Mouse (Mus musculus): ENCODE measurements at regions not wholly inside any gene's neighbourhood (a gene's known extent, or its start where the extent isn't known, plus 50 kb on each side); places are given as distances from the start of the nearest gene placed in this dataset.

DNA sequence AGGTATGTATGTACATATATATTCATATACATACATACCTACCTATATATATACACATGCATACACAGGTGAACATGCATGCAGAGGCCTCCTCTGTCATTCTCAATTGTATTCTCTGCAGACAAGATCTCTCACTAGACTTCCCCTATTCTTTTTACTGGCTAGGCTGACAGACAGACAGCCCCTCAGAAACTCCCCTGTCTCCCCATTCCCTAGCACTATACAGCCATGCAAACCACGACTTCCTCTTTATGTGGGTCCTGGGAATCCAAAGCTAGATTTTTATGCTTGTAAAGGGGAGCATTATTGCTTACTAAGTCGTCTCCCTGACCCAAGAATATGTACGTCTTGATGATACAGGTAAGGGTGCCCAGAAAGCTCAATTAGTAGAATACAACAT, 86.9 kb downstream of the Fam124b start:
- no peak overlapping the region for H3K4me2 ChIP-seq (ENCODE audit: low read depth, low read length)
- no peaks in the 10 kb centered on the region for H3K36me3 ChIP-seq (ENCODE audit: control insufficient read depth, insufficient read depth)
- H3K9ac ChIP-seq (ENCODE audit: low read length) = no peak overlapping the region
- no peaks in the 10 kb centered on the region for H3K27me3 ChIP-seq (ENCODE audit: control insufficient read depth, insufficient read depth, low read length)
- no peak overlapping the region for H3K4me3 ChIP-seq (ENCODE audit: low read length)
- no peaks in the 10 kb centered on the region for H3K9me3 ChIP-seq (replicated peaks; ENCODE audit: control insufficient read depth, low read length)
- 59% methylated on average over 3 of the region's 3 CpGs for WGBS
- H3K4me1 ChIP-seq (ENCODE audit: control insufficient read depth, insufficient read depth, low read length) = no peaks in the 10 kb centered on the region
- no peak overlapping the region for H3K27ac ChIP-seq (ENCODE audit: low read length)
- no peak for ATAC-seq (replicated peaks; ENCODE audit: extremely low read depth, insufficient read depth, low FRiP score)

DNA sequence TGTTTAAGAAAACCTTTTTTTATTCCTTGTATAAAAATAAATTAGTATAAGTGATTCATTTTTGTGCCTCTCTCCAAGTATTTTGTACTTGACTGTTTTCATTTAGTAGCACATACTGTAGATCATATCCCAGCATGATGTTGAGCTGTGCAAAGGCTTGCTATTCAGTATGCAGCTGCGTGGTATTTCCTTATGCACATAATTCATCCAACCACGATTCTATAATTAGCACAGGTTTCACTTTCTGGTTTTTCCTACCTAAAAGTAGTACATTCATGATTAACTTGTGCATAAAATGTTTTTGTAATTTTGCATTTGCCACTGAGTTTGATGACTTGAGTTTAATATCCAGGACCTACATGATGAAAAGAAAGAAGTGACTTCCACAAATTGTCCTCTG, 94.3 kb downstream of the Fam124b start:
- Histone ChIP-seq H3K4me3 (ENCODE audit: low read length) (no peak overlapping the region), H3K9ac (ENCODE audit: low read length) (no peak overlapping the region), H3K27ac (ENCODE audit: low read length) (no peak overlapping the region), H3K4me2 (ENCODE audit: low read depth, low read length) (no peak overlapping the region), H3K4me1 (ENCODE audit: control insufficient read depth, insufficient read depth, low read length) (no peaks in the 10 kb centered on the region), H3K9me3 (replicated peaks; ENCODE audit: control insufficient read depth, low read length) (no peaks in the 10 kb centered on the region), H3K27me3 (ENCODE audit: control insufficient read depth, insufficient read depth, low read length) (no peaks in the 10 kb centered on the region), H3K36me3 (ENCODE audit: control insufficient read depth, insufficient read depth) (no peaks in the 10 kb centered on the region)
- ATAC-seq (replicated peaks; ENCODE audit: extremely low read depth, insufficient read depth, low FRiP score) = no peak
- WGBS = 77% methylated on average over 2 of the region's 2 CpGs

DNA sequence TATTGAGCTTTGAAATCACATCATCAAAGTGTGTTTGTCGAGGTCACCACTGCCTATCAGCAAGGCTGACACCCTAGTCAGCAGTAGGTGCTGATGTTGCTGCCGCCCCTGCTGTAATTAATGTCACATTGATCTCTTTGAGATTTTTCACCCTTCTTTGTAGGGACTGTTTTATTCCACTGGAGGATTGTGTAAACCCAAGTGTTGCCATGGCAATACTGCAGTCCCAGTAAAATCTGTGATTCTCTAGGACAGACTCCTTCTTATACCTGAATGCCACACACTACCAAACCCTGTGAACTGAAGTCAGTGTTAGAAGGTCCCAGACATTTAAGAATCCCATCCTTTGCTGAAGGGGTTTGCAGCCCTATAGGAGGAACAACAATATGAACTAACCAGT, 102.4 kb downstream of the Fam124b start:
- Histone ChIP-seq H3K9ac (ENCODE audit: low read length) (no peak overlapping the region), H3K9me3 (replicated peaks; ENCODE audit: control insufficient read depth, low read length) (no peaks in the 10 kb centered on the region), H3K4me2 (ENCODE audit: low read depth, low read length) (no peak overlapping the region), H3K4me1 (ENCODE audit: control insufficient read depth, insufficient read depth, low read length) (no peaks in the 10 kb centered on the region), H3K4me3 (ENCODE audit: low read length) (no peak overlapping the region), H3K27me3 (ENCODE audit: control insufficient read depth, insufficient read depth, low read length) (no peaks in the 10 kb centered on the region), H3K27ac (ENCODE audit: low read length) (no peak overlapping the region), H3K36me3 (ENCODE audit: control insufficient read depth, insufficient read depth) (no peaks in the 10 kb centered on the region)
- ATAC-seq (replicated peaks; ENCODE audit: extremely low read depth, insufficient read depth, low FRiP score) = no peak
- WGBS = 62% methylated on average over 2 of the region's 2 CpGs

GRCm38 (mm10) chr1:80107747-80108476, 110.4 kb downstream of the Fam124b start:
- no peaks in the 10 kb centered on the region for H3K36me3 ChIP-seq (ENCODE audit: control insufficient read depth, insufficient read depth)
- no peak overlapping the region for H3K27ac ChIP-seq (ENCODE audit: low read length)
- WGBS = 48% methylated on average over 2 of the region's 2 CpGs
- no peak for ATAC-seq (replicated peaks; ENCODE audit: extremely low read depth, insufficient read depth, low FRiP score)
- no peak overlapping the region for H3K9ac ChIP-seq (ENCODE audit: low read length)
- no peaks in the 10 kb centered on the region for H3K27me3 ChIP-seq (ENCODE audit: control insufficient read depth, insufficient read depth, low read length)
- H3K4me2 ChIP-seq (ENCODE audit: low read depth, low read length) = no peak overlapping the region
- no peak overlapping the region for H3K4me3 ChIP-seq (ENCODE audit: low read length)
- no peaks in the 10 kb centered on the region for H3K9me3 ChIP-seq (replicated peaks; ENCODE audit: control insufficient read depth, low read length)
- no peaks in the 10 kb centered on the region for H3K4me1 ChIP-seq (ENCODE audit: control insufficient read depth, insufficient read depth, low read length)

DNA sequence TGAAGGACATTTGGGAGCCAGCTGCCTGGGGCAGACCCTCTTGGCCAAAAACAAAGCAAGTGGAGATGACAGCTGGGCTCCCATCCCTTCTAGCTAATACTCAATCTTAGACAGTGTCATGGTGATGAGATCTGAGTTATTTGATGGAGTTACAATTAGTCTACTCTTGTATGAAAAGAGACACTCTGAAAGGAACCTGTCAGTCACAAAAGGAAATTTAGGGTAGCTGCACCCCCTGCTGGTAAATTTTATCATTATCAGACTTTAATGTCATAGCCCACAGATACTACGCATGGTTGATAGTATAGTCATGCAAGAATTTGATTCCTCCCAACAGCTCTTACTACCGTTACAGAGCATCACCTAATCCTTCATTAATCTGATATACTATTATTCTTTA, 112.0 kb downstream of the Fam124b start:
- 45% methylated on average over 2 of the region's 2 CpGs for WGBS
- Histone ChIP-seq H3K27me3 (ENCODE audit: control insufficient read depth, insufficient read depth, low read length) (no peaks in the 10 kb centered on the region), H3K36me3 (ENCODE audit: control insufficient read depth, insufficient read depth) (no peaks in the 10 kb centered on the region), H3K4me1 (ENCODE audit: control insufficient read depth, insufficient read depth, low read length) (no peaks in the 10 kb centered on the region), H3K4me3 (ENCODE audit: low read length) (no peak overlapping the region), H3K4me2 (ENCODE audit: low read depth, low read length) (no peak overlapping the region), H3K9me3 (replicated peaks; ENCODE audit: control insufficient read depth, low read length) (no peaks in the 10 kb centered on the region), H3K9ac (ENCODE audit: low read length) (no peak overlapping the region), H3K27ac (ENCODE audit: low read length) (no peak overlapping the region)
- ATAC-seq (replicated peaks; ENCODE audit: extremely low read depth, insufficient read depth, low FRiP score) = no peak

DNA sequence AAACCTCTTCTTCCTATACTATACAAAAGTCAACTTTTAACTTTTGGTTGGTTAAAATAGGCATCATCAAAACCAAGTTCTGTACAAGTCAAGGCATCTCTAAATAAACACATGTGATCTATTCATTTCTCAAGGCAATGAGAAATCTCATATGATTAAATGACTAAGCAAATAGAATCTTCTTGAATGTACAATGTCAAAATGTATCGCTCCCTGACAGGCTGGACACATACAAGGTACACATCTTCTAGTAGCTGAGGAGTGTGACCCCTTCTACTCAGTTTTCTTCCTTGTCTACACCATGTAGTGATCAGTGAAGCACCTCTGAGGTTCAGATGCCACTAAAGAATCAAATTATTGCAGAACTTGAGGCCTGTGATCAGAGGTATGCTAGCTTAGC, 120.0 kb downstream of the Fam124b start:
- H3K27me3 ChIP-seq (ENCODE audit: control insufficient read depth, insufficient read depth, low read length) = no peaks in the 10 kb centered on the region
- H3K9ac ChIP-seq (ENCODE audit: low read length) = no peak overlapping the region
- H3K4me3 ChIP-seq (ENCODE audit: low read length) = no peak overlapping the region
- no peaks in the 10 kb centered on the region for H3K36me3 ChIP-seq (ENCODE audit: control insufficient read depth, insufficient read depth)
- no peaks in the 10 kb centered on the region for H3K9me3 ChIP-seq (replicated peaks; ENCODE audit: control insufficient read depth, low read length)
- no peak overlapping the region for H3K4me2 ChIP-seq (ENCODE audit: low read depth, low read length)
- no peak overlapping the region for H3K27ac ChIP-seq (ENCODE audit: low read length)
- 96% methylated on average over 1 of the region's 1 CpGs for WGBS
- ATAC-seq (replicated peaks; ENCODE audit: extremely low read depth, insufficient read depth, low FRiP score) = no peak
- no peaks in the 10 kb centered on the region for H3K4me1 ChIP-seq (ENCODE audit: control insufficient read depth, insufficient read depth, low read length)

- ATAC-seq (replicated peaks; ENCODE audit: extremely low read depth, insufficient read depth, low FRiP score) = no peak
- 55% methylated on average over 2 of the region's 2 CpGs for WGBS
- H3K9me3 ChIP-seq (replicated peaks; ENCODE audit: control insufficient read depth, low read length) = no peaks in the 10 kb centered on the region
- H3K4me1 ChIP-seq (ENCODE audit: control insufficient read depth, insufficient read depth, low read length) = no peaks in the 10 kb centered on the region
- H3K9ac ChIP-seq (ENCODE audit: low read length) = no peak overlapping the region
- H3K36me3 ChIP-seq (ENCODE audit: control insufficient read depth, insufficient read depth) = no peaks in the 10 kb centered on the region
- H3K4me2 ChIP-seq (ENCODE audit: low read depth, low read length) = no peak overlapping the region
- no peaks in the 10 kb centered on the region for H3K27me3 ChIP-seq (ENCODE audit: control insufficient read depth, insufficient read depth, low read length)
- H3K27ac ChIP-seq (ENCODE audit: low read length) = no peak overlapping the region
- no peak overlapping the region for H3K4me3 ChIP-seq (ENCODE audit: low read length)
These were observed 126.5 kb downstream of the Fam124b start for GRCm38 (mm10) chr1:80091800-80092199.

GRCm38 (mm10) chr1:80091350-80091749, 126.9 kb downstream of the Fam124b start:
- H3K9ac ChIP-seq (ENCODE audit: low read length) = no peak overlapping the region
- ATAC-seq (replicated peaks; ENCODE audit: extremely low read depth, insufficient read depth, low FRiP score) = no peak
- no peaks in the 10 kb centered on the region for H3K36me3 ChIP-seq (ENCODE audit: control insufficient read depth, insufficient read depth)
- H3K27me3 ChIP-seq (ENCODE audit: control insufficient read depth, insufficient read depth, low read length) = no peaks in the 10 kb centered on the region
- no peak overlapping the region for H3K4me2 ChIP-seq (ENCODE audit: low read depth, low read length)
- 55% methylated on average over 8 of the region's 8 CpGs for WGBS
- H3K4me1 ChIP-seq (ENCODE audit: control insufficient read depth, insufficient read depth, low read length) = no peaks in the 10 kb centered on the region
- H3K4me3 ChIP-seq (ENCODE audit: low read length) = no peak overlapping the region
- no peak overlapping the region for H3K27ac ChIP-seq (ENCODE audit: low read length)
- H3K9me3 ChIP-seq (replicated peaks; ENCODE audit: control insufficient read depth, low read length) = no peaks in the 10 kb centered on the region

GRCm38 (mm10) chr1:80088651-80089050, 129.6 kb downstream of the Fam124b start:
- Histone ChIP-seq H3K9me3 (replicated peaks; ENCODE audit: control insufficient read depth, low read length) (no peaks in the 10 kb centered on the region), H3K4me1 (ENCODE audit: control insufficient read depth, insufficient read depth, low read length) (no peaks in the 10 kb centered on the region), H3K9ac (ENCODE audit: low read length) (no peak overlapping the region), H3K4me2 (ENCODE audit: low read depth, low read length) (no peak overlapping the region), H3K4me3 (ENCODE audit: low read length) (no peak overlapping the region), H3K27ac (ENCODE audit: low read length) (no peak overlapping the region), H3K36me3 (ENCODE audit: control insufficient read depth, insufficient read depth) (no peaks in the 10 kb centered on the region), H3K27me3 (ENCODE audit: control insufficient read depth, insufficient read depth, low read length) (no peaks in the 10 kb centered on the region)
- 81% methylated on average over 5 of the region's 5 CpGs for WGBS
- no peak for ATAC-seq (replicated peaks; ENCODE audit: extremely low read depth, insufficient read depth, low FRiP score)

Data from heart, embryonic 16.5 days (tissue).